Mouse (Mus musculus): Measurements from ENCODE around the gene Scg3.

GRCm38 (mm10) chr9:75679629-75680028 is 4.2 kb downstream of the Scg3 start:
- no peak for TF ChIP-seq POLR2A (IDR thresholded peaks at IDR 0.05; ENCODE audit: control insufficient read depth in 1 of 2, insufficient read depth in 1 of 2, low read depth in 1 of 2, low read length in 2 of 2, poor library complexity in 1 of 2)
- TF ChIP-seq CTCF (IDR thresholded peaks at IDR 0.05 in 2 of 3, conservative IDR thresholded peaks at IDR 0.05 in 1 of 3; ENCODE audit: control insufficient read depth in 1 of 3, insufficient read depth in 1 of 3, low read depth in 2 of 3, low read length in 3 of 3, poor library complexity in 1 of 3, severe bottlenecking in 1 of 3) = no peak
- TF ChIP-seq MAFK (IDR thresholded peaks at IDR 0.05; ENCODE audit: borderline replicate concordance, low read depth, low read length) = no peak
